Mouse (Mus musculus): ENCODE measurements around the gene 1700013F07Rik.
A peak's percentile ranks its signal among the peaks of the same experiment; 100 is the strongest.
"Not testable (repeated sequence)": the region's sequence is repeated elsewhere in the genome, so short reads cannot be mapped to it uniquely, and the experiment has no call there.

Gene 1700013F07Rik

GRCm38 (mm10) chr3:108533951-108534350 lies at the start of gene 1700013F07Rik:
Gene 1700013F07Rik, plus strand, starts transcription at chr3:108534150.
- DNase-seq = no peak

GRCm38 (mm10) chr3:108484749-108485148 lies 49.2 kb upstream of the 1700013F07Rik start:
- no peak for DNase-seq

- DNase-seq = no peak
Observed at GRCm38 (mm10) chr3:108489968-108490367, 44.0 kb upstream of the 1700013F07Rik start.

GRCm38 (mm10) chr3:108494861-108495474 lies 39.0 kb upstream of the 1700013F07Rik start:
- DNase-seq = no peak

GRCm38 (mm10) chr3:108495486-108495885 lies 38.5 kb upstream of the 1700013F07Rik start:
- peak; percentile 56 for DNase-seq

- no peak for DNase-seq
Observed at GRCm38 (mm10) chr3:108497602-108498001, 36.3 kb upstream of the 1700013F07Rik start.

- DNase-seq = no peak
Observed at GRCm38 (mm10) chr3:108499826-108500225, 34.1 kb upstream of the 1700013F07Rik start.

GRCm38 (mm10) chr3:108501411-108501810 lies 32.5 kb upstream of the 1700013F07Rik start:
- DNase-seq = not testable (repeated sequence)

GRCm38 (mm10) chr3:108503908-108504307 lies 30.0 kb upstream of the 1700013F07Rik start:
- no peak for DNase-seq

GRCm38 (mm10) chr3:108508745-108509474 lies 25.0 kb upstream of the 1700013F07Rik start:
- DNase-seq = no peak

- peak; percentile 41 for DNase-seq
Observed at GRCm38 (mm10) chr3:108510156-108510555, 23.8 kb upstream of the 1700013F07Rik start.

GRCm38 (mm10) chr3:108510716-108511483 lies 23.1 kb upstream of the 1700013F07Rik start:
- peak; percentile 84 for DNase-seq

- no peak for DNase-seq
Observed at GRCm38 (mm10) chr3:108513465-108513864, 20.5 kb upstream of the 1700013F07Rik start.

GRCm38 (mm10) chr3:108518276-108518675 lies 15.7 kb upstream of the 1700013F07Rik start:
- no peak for DNase-seq

GRCm38 (mm10) chr3:108523415-108523814 lies 10.5 kb upstream of the 1700013F07Rik start:
- DNase-seq = no peak

- no peak for DNase-seq
Observed at GRCm38 (mm10) chr3:108528489-108528888, 5.5 kb upstream of the 1700013F07Rik start.

GRCm38 (mm10) chr3:108533114-108533885 lies 650 bp upstream of the 1700013F07Rik start:
- no peak for DNase-seq

GRCm38 (mm10) chr3:108535896-108536516 lies 2.1 kb downstream of the 1700013F07Rik start:
- DNase-seq = no peak

- DNase-seq = peak; percentile 78
Observed at GRCm38 (mm10) chr3:108536517-108537260, 2.7 kb downstream of the 1700013F07Rik start, which contains the start of gene 5330417C22Rik. Gene 5330417C22Rik, minus strand, starts transcription at chr3:108536536.

GRCm38 (mm10) chr3:108537303-108537702 lies 3.4 kb downstream of the 1700013F07Rik start:
- peak; percentile 97 for DNase-seq

- DNase-seq = no peak
Observed at GRCm38 (mm10) chr3:108542299-108542698, 8.3 kb downstream of the 1700013F07Rik start.
